Mouse (Mus musculus) brain, adult 2 months (tissue): ENCODE measurements at regions not wholly inside any gene's neighbourhood (a gene's known extent, or its start where the extent isn't known, plus 50 kb on each side); places are given as distances from the start of the nearest gene placed in this dataset.

ENCODE experiments used
- DNase-seq: peaks from one replicate; pipeline ENCODE4 v3.0.0; 2011; ENCODE audit warnings: low read depth, low spot score

- DNase-seq: no peak
Observed at GRCm38 (mm10) chr1:151119566-151119965, 62.8 kb upstream of the Gm47985 start.

GRCm38 (mm10) chr1:151121686-151122085 lies 60.7 kb upstream of the Gm47985 start:
- DNase-seq: no peak

- DNase-seq: no peak
Observed at GRCm38 (mm10) chr1:151123964-151124363, 58.4 kb upstream of the Gm47985 start.

GRCm38 (mm10) chr1:151125028-151125659 lies 57.2 kb upstream of the Gm47985 start:
- peak; percentile 77 for DNase-seq

GRCm38 (mm10) chr1:151125764-151126485 lies 56.4 kb upstream of the Gm47985 start:
- DNase-seq: peak; percentile 73

GRCm38 (mm10) chr1:151126756-151127155 lies 55.6 kb upstream of the Gm47985 start:
- no peak for DNase-seq

GRCm38 (mm10) chr1:151128005-151128404 lies 54.3 kb upstream of the Gm47985 start:
- peak; percentile 46 for DNase-seq

GRCm38 (mm10) chr1:151128955-151129354 lies 53.4 kb upstream of the Gm47985 start:
- no peak for DNase-seq

GRCm38 (mm10) chr1:151130036-151130435 lies 52.3 kb upstream of the Gm47985 start:
- DNase-seq: no peak

GRCm38 (mm10) chr1:151130845-151131626 lies 51.3 kb upstream of the Gm47985 start:
- no peak for DNase-seq

- no peak for DNase-seq
Observed at GRCm38 (mm10) chr1:151131627-151132284, 50.6 kb upstream of the Gm47985 start.
